Mouse (Mus musculus) cerebellum, adult 2 months (tissue): ENCODE data around the gene Pbld1.

Experiments
- CTCF ChIP-seq: fragments of 200-500 bp; IDR thresholded peaks from 2 replicates; pipeline ENCODE4 v1.5.1; 2011; ENCODE audit warnings: low read depth, mild to moderate bottlenecking, control low read depth, low read length, moderate library complexity, borderline replicate concordance; ENCODE audit not compliant: insufficient read depth
- POLR2A ChIP-seq: fragments of 200-500 bp; IDR thresholded peaks from 2 replicates; pipeline ENCODE4 v1.6.1; 2011; ENCODE audit warnings: low read length, control low read depth, borderline replicate concordance; ENCODE audit not compliant: insufficient read depth

DNA sequence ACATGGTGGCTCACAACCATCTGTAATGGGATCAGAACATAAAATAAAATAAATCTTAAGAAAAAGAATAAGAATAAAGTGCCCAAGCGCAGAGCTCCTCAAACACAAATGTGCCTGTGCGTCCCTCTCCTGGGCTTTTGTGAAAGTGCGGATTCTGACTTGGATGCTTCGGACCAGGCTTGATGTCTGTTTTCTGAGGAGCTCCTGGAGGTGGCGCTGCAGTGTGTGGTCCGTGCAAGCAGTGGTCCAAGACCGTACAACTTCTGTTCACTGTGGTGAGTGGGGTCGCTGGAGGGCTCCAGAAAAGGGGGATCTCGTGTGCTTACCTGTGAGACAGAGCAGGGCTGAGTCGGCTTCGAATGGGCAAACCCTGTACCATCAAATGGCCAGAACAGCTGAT, 65.4 kb downstream of the Pbld1 start:
- peak; percentile 22; the same call in 1 of the 2 replicates for TF ChIP-seq CTCF
- no peak for TF ChIP-seq POLR2A
